Mouse (Mus musculus) C2C12 (cell line): ENCODE measurements at regions not wholly inside any gene's neighbourhood (a gene's known extent, or its start where the extent isn't known, plus 50 kb on each side); places are given as distances from the start of the nearest gene placed in this dataset.

Source experiments
- CTCF ChIP-seq: IDR thresholded peaks from one replicate; pipeline ENCODE4 v1.5.1; 2011; ENCODE audit not compliant: control insufficient read depth, insufficient read depth, insufficient read length
- FOSL1 ChIP-seq: IDR thresholded peaks from one replicate; pipeline ENCODE4 v1.8.0; 2011; ENCODE audit warnings: mild to moderate bottlenecking, low read length; ENCODE audit not compliant: poor library complexity, insufficient read depth, severe bottlenecking
- MAX ChIP-seq: IDR thresholded peaks from one replicate; pipeline ENCODE4 v1.6.1; 2011; ENCODE audit warnings: mild to moderate bottlenecking, control low read depth
- MYOD1 ChIP-seq: IDR thresholded peaks from one replicate; pipeline ENCODE4 v1.6.1; 2011; ENCODE audit warnings: low read depth; ENCODE audit not compliant: control insufficient read depth, insufficient read length
- USF1 ChIP-seq: IDR thresholded peaks from one replicate; pipeline ENCODE4 v1.6.1; 2011; ENCODE audit warnings: low read depth, mild to moderate bottlenecking, control low read depth, moderate library complexity

- no peak for TF ChIP-seq MYOD1
- TF ChIP-seq CTCF = no peak
- no peak for TF ChIP-seq MAX
- TF ChIP-seq USF1 = no peak
- TF ChIP-seq FOSL1 = no peak
Measured at GRCm38 (mm10) chr3:78948171-78948570, 338.1 kb downstream of the Rapgef2 start.
